Mouse (Mus musculus): ENCODE measurements around the gene Nppc. TPM values are rescaled to one million over a fixed set of nuclear protein-coding genes. Genes with fewer than 3 reads are reported as not detected.

Nppc gene
- total RNA-seq (2023): not detected

DNA sequence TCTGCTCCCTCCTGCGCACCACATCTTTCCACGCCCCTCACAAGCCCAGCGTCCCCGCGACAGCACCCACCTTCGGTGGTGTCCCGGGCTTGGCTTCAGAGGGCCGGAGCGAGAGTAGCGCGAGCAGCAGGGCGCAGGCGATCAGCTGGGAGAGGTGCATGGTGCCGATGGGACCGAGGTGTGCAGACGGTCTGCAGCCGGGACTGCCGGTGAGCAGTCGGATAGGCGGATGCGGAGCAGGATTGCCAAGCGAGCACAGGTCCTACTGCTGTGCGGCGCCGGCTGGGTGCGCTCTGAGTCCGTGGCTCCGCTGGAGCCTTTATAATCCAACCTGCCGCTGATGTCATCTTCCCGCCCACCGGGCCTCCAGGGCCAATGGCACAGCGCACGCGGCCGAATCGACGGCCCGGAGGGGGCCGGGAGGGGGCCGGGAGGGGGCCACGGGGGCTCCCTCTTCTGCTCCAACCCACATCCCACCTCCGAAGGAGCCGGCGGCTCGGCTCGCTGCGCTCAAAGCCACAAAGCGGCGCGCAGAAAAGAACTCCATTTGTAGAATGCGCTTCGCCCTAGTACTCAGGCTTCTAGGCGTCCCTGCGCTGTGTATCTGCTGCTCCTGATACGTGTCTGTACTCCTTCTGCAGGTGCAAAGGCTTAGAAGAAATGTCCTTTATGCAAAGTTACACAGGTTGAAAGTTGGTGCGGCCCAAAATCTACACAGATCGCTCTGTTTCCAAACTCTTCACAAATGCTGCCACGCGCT is at the start of gene Nppc:
TSS of gene Nppc (minus strand) at position 293 of the 760 bp plus-strand sequence.

DNA sequence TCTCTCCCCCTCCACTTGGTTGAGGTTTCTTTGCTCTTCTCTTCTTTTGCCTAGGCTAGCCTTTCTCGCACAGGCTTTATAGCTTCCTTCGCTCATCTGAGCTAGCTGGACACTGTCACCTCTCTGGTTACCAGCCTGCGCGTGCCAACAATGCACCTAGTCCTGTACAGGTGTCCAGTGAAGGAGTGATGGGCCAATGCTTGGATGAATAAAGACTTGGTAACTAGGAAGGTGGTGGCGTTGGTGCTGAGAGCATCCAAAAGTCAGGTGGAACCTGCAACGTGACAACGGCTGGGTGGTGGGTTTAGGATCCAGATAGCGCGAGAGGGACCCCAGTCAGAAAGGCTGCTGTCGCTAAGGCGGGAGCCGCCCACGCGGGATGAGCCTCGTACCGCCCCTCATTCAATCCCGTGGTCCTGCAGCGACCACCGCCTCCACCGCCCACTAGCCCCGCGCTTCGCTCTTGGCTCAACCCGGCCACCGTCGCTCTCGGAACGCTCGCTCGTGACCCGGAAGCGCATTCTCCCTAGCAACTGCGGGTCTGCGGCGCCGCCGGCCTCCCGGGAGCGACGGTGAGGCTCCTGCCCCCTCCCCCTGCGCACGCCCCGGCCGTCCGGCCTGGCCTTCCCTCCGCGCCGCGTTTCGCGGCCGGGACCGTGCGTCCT is 33.1 kb upstream of the Nppc start, which contains the start of gene Dis3l2:
TSS of gene Dis3l2 (plus strand) at position 509 of the 665 bp plus-strand sequence.

Other genes starting within 250 kb of the Nppc start
- gene Nmur1, start 244.3 kb downstream of the Nppc start, total RNA-seq (2023): not detected
- gene Tex44, start 244.2 kb downstream of the Nppc start, total RNA-seq (2023): not detected
- gene Ptma, start 143.8 kb downstream of the Nppc start, total RNA-seq (2023): 1,000 to 10,000 TPM; 1,085 to 1,211 TPM
- 10 to 100 TPM; 14.3 to 16.3 TPM for gene Pde6d, start 87.9 kb downstream of the Nppc start, total RNA-seq (2023)
- 1 to 10 TPM; 8.8 to 9.8 TPM for gene Cops7b, start 87.7 kb downstream of the Nppc start, total RNA-seq (2023)
- 10 to 100 TPM; 11.7 to 12.6 TPM for gene Dis3l2, start 33.2 kb upstream of the Nppc start, total RNA-seq (2023)